Comparison of ENCODE assay signal across 11 mouse cellular contexts in genomic region chr8:120525832-120526231, GRCm38 (mm10).
DNase-seq lines count a peak whose midpoint lies in the region; ATAC-seq and TF ChIP-seq lines count a peak whose summit lies in the region.
"Had no signal": no experiment of that assay in that cellular context is flagged by ENCODE, and none has a peak within 500 bp of the region (broad histone marks: within the 10 kb centered on the region; RNA-seq: fewer than 3 reads in every experiment).

No protein-coding gene starts in this region.

- H3K27ac ChIP-seq in intestine, embryonic 14.5 days (ENCODE audit: low read depth), result no peak overlapping the region
- no peak overlapping the region for H3K27ac ChIP-seq in intestine, postnatal 0 days (ENCODE audit: low read depth, low read length)
- H3K27ac ChIP-seq in forebrain, postnatal 0 days (ENCODE audit: low read depth, low read length), result no peak overlapping the region
- H3K27ac ChIP-seq in liver, embryonic 13.5 days, result peak overlapping the region; percentile 35; the same call in 1 of the 2 replicates
- H3K27ac ChIP-seq: macrophage had no signal

- ATAC-seq in intestine, embryonic 14.5 days (replicated peaks; ENCODE audit: low FRiP score, low TSS enrichment, low read depth), result peak; percentile 34
- no peak for ATAC-seq in intestine, postnatal 0 days
- ATAC-seq in forebrain, postnatal 0 days, result 0 out of 2 replicates have a peak, but pooled peaks have one; percentile 16
- peak; percentile 41 for ATAC-seq in liver, embryonic 13.5 days (ENCODE audit: low read depth)
- ATAC-seq in erythroid progenitor cell, adult 5-6 weeks (replicated peaks; ENCODE audit: low FRiP score, poor library complexity, severe bottlenecking), result no peak

- H3K4me1 ChIP-seq in intestine, embryonic 14.5 days (replicated peaks; ENCODE audit: control insufficient read depth, insufficient read depth, low read length), result peaks cover 43% of the 10 kb centered on the region
- 0 out of 2 replicates have a peak, but pooled peaks cover 6% of the 10 kb centered on the region for H3K4me1 ChIP-seq in intestine, postnatal 0 days (replicated peaks; ENCODE audit: control insufficient read depth, insufficient read depth, low read length)
- H3K4me1 ChIP-seq in forebrain, postnatal 0 days (ENCODE audit: insufficient read depth), result peaks cover 9% of the 10 kb centered on the region
- H3K4me1 ChIP-seq in liver, embryonic 13.5 days (replicated peaks), result peaks cover 94% of the 10 kb centered on the region

- H3K4me3 ChIP-seq in intestine, embryonic 14.5 days (ENCODE audit: low read depth, low read length), result no peak overlapping the region
- no peak overlapping the region for H3K4me3 ChIP-seq in intestine, postnatal 0 days (ENCODE audit: low read depth, low read length)
- no peak overlapping the region for H3K4me3 ChIP-seq in forebrain, postnatal 0 days (ENCODE audit: low read depth, low read length)
- H3K4me3 ChIP-seq in liver, embryonic 13.5 days (replicated peaks), result no peak overlapping the region

- no peak for DNase-seq in intestine, embryonic 14.5 days (ENCODE audit: low spot score)
- peak; percentile 51 for DNase-seq in ZHBTc4 (ENCODE audit: low read depth, low spot score)
- no peak for DNase-seq in forebrain, postnatal 0 days
- no peak for DNase-seq in liver, embryonic 13.5 days
- no peak for DNase-seq in cerebellum, adult 9-11 months
- DNase-seq in testis, postnatal 14 days (ENCODE audit: low spot score), result no peak
- DNase-seq: kidney, postnatal 36 days; right cerebral cortex, postnatal 4 days had no signal

- no peak overlapping the region for H3K9ac ChIP-seq in intestine, embryonic 14.5 days (ENCODE audit: low read length)
- no peak overlapping the region for H3K9ac ChIP-seq in intestine, postnatal 0 days (ENCODE audit: low read depth, low read length)
- no peak overlapping the region for H3K9ac ChIP-seq in forebrain, postnatal 0 days
- H3K9ac ChIP-seq in liver, embryonic 13.5 days, result peak overlapping the region; percentile 50

- H3K4me2 ChIP-seq in intestine, embryonic 14.5 days (ENCODE audit: low read length), result no peak overlapping the region
- no peak overlapping the region for H3K4me2 ChIP-seq in intestine, postnatal 0 days (replicated peaks; ENCODE audit: low read depth)
- H3K4me2 ChIP-seq in forebrain, postnatal 0 days (ENCODE audit: low read depth), result no peak overlapping the region
- H3K4me2 ChIP-seq in liver, embryonic 13.5 days, result peak overlapping the region; percentile 42

- 31% methylated on average over 6 of the region's 6 CpGs for WGBS in intestine, embryonic 14.5 days
- 40% methylated on average over 6 of the region's 6 CpGs for WGBS in intestine, postnatal 0 days
- WGBS in forebrain, postnatal 0 days, result 49% methylated on average over 6 of the region's 6 CpGs
- 58% methylated on average over 6 of the region's 6 CpGs for WGBS in liver, embryonic 13.5 days (ENCODE audit: insufficient replicate concordance)

- no peak for TF ChIP-seq CTCF in intestine, postnatal 0 days (IDR thresholded peaks at IDR 0.05; ENCODE audit: low read depth)
- no peak for TF ChIP-seq CTCF in forebrain, postnatal 0 days (IDR thresholded peaks at IDR 0.05; ENCODE audit: low read depth)

- no peaks in the 10 kb centered on the region for H3K9me3 ChIP-seq in intestine, embryonic 14.5 days (ENCODE audit: control insufficient read depth, low read length)
- no peaks in the 10 kb centered on the region for H3K9me3 ChIP-seq in intestine, postnatal 0 days (ENCODE audit: control insufficient read depth)
- H3K9me3 ChIP-seq in forebrain, postnatal 0 days (ENCODE audit: low read length), result no peaks in the 10 kb centered on the region
- H3K9me3 ChIP-seq in liver, embryonic 13.5 days (replicated peaks), result no peaks in the 10 kb centered on the region

- H3K36me3 ChIP-seq in intestine, embryonic 14.5 days (ENCODE audit: control insufficient read depth, insufficient read depth, low read length), result no peaks in the 10 kb centered on the region
- H3K36me3 ChIP-seq in intestine, postnatal 0 days (ENCODE audit: control insufficient read depth, insufficient read depth), result peaks cover 3% of the 10 kb centered on the region; the same call in 1 of the 2 replicates
- no peaks in the 10 kb centered on the region for H3K36me3 ChIP-seq in forebrain, postnatal 0 days (ENCODE audit: insufficient read depth)
- H3K36me3 ChIP-seq in liver, embryonic 13.5 days, result peaks cover 17% of the 10 kb centered on the region

- H3K27me3 ChIP-seq in intestine, embryonic 14.5 days (replicated peaks; ENCODE audit: control insufficient read depth, insufficient read depth, low read length), result no peaks in the 10 kb centered on the region
- no peaks in the 10 kb centered on the region for H3K27me3 ChIP-seq in intestine, postnatal 0 days (replicated peaks; ENCODE audit: control insufficient read depth, insufficient read depth, low read length)
- H3K27me3 ChIP-seq in forebrain, postnatal 0 days (ENCODE audit: insufficient read depth, low read length), result no peaks in the 10 kb centered on the region
- no peaks in the 10 kb centered on the region for H3K27me3 ChIP-seq in liver, embryonic 13.5 days

Comparison
In these comparisons a context has a peak if more than half of its experiments do, and no peak if none do; other contexts are left out.
1. ATAC-seq: peak in intestine, embryonic 14.5 days (single experiment), forebrain, postnatal 0 days (single experiment) and liver, embryonic 13.5 days (single experiment); none in intestine, postnatal 0 days (single experiment) and erythroid progenitor cell, adult 5-6 weeks (single experiment).